Mouse (Mus musculus): ENCODE data around the gene Knl1.

Gene Knl1

GRCm38 (mm10) chr2:119035397-119035745 lies 11.5 kb upstream of the Knl1 start:
- no peak for DNase-seq (ENCODE audit: low spot score in 2 of 2)

- DNase-seq (ENCODE audit: low spot score in 2 of 2), result no peak
These were observed 6.0 kb upstream of the Knl1 start for GRCm38 (mm10) chr2:119040882-119041281.

GRCm38 (mm10) chr2:119045163-119045562 lies 1.8 kb upstream of the Knl1 start:
- no peak for DNase-seq (ENCODE audit: low spot score in 2 of 2)

- DNase-seq (ENCODE audit: low spot score in 2 of 2), result no peak
These were observed 930 bp downstream of the Knl1 start for GRCm38 (mm10) chr2:119047849-119048248.

- no peak for DNase-seq (ENCODE audit: low spot score in 2 of 2)
These were observed 3.3 kb downstream of the Knl1 start for GRCm38 (mm10) chr2:119050132-119050650.

DNA sequence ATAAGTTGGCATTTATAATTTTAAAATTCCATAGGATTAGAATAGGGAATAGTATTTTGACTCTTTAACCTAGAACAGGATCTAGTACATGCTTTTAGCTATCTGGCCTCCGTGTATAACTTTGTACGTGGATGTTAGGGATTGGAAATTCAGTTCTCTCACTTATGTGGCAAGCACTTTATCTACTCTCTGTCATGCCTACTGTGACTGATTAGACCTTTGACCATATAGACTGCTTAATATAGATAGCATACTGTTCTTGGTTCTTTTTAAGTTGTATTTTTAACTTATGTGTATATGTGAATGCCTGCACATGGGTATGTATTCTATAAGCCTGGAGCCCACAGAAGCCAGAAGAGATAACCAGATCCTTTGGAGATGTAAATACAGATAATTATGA lies 13.2 kb downstream of the Knl1 start:
- no peak for DNase-seq (ENCODE audit: low spot score in 2 of 2)

DNA sequence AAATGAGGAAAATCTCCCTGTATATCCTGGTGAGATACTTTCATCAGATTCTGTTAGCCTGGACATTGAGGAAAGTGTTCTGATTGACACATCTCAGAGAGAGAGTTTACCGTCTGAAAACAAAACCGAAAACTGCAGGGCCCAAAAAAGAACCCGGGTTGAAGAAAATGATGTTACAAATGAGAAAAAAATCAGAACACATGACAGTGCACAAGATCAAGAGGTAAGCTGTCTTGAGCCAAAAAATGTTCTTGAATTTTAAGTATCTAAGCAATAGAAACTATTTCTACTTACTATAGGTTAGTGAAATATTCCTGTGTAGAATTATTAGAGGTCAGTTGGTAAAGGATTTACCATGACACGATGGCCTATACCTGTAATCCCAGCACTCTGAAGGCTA lies 25.5 kb downstream of the Knl1 start:
- DNase-seq (ENCODE audit: low spot score in 2 of 2), result no peak

GRCm38 (mm10) chr2:119086156-119086555 lies 39.2 kb downstream of the Knl1 start:
- DNase-seq (ENCODE audit: low spot score in 2 of 2), result no peak

DNA sequence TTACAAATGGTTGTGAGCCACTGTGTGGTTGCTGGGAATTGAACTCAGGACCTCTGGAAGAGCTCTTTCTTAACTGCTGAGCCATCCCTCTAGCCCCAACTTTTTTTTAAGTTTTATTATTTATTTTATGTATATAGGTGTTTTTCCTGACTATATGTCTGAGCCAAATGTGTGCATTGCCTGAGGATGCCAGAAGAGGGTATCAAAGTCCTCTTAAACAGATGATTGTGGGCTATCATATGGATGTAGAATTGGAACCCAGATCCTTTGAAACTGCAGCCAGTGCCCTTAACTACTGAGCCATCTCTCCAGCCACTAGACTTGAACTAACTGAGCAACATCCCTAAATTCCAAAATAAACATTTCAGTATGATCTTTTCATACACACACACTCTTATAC lies 54.6 kb downstream of the Knl1 start:
- DNase-seq (ENCODE audit: low spot score in 2 of 2), result no peak

GRCm38 (mm10) chr2:119106583-119106982 lies 59.7 kb downstream of the Knl1 start:
- DNase-seq (ENCODE audit: low spot score in 2 of 2), result no peak

GRCm38 (mm10) chr2:119108554-119108953 lies 61.6 kb downstream of the Knl1 start:
- DNase-seq (ENCODE audit: low spot score in 2 of 2), result no peak

GRCm38 (mm10) chr2:119111060-119111459 lies 64.1 kb downstream of the Knl1 start:
- DNase-seq (ENCODE audit: low spot score in 2 of 2), result no peak

- peak; percentile 75 to 83 for DNase-seq (ENCODE audit: low spot score in 2 of 2)
These were observed 65.7 kb downstream of the Knl1 start, which contains the start of gene Rad51 for GRCm38 (mm10) chr2:119112438-119113112. Gene Rad51 (plus strand): TSS chr2:119112793.

- peak in 1 of 2 experiments; percentile 5 for DNase-seq (ENCODE audit: low spot score in 2 of 2)
These were observed 66.4 kb downstream of the Knl1 start for GRCm38 (mm10) chr2:119113121-119113925.

- no peak for DNase-seq (ENCODE audit: low spot score in 2 of 2)
These were observed 89.5 kb downstream of the Knl1 start for GRCm38 (mm10) chr2:119136346-119136898.

DNA sequence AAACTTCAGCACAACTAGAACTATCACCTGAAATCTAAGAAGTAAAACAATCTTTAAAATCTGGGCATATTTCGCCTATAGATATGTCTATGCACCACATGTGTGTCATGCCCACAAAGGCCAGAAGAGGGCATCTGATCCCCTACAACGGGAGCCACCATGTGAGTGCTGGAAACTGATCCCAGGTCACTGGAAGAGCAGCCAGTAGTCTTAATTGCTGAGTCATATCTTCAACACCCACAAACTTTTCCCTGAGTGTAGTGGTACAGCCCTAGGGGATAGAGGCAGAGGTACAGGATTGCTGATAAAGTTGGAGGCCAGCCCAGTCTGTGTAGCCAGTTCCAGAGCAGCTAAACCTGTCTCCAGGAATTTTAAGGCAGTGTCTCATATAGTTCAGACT lies 98.3 kb downstream of the Knl1 start:
- no peak for DNase-seq (ENCODE audit: low spot score in 2 of 2)

GRCm38 (mm10) chr2:119146435-119146834 lies 99.5 kb downstream of the Knl1 start:
- DNase-seq (ENCODE audit: low spot score in 2 of 2), result no peak

- DNase-seq (ENCODE audit: low spot score in 2 of 2), result no peak
These were observed 100.3 kb downstream of the Knl1 start for GRCm38 (mm10) chr2:119147160-119147678.

DNA sequence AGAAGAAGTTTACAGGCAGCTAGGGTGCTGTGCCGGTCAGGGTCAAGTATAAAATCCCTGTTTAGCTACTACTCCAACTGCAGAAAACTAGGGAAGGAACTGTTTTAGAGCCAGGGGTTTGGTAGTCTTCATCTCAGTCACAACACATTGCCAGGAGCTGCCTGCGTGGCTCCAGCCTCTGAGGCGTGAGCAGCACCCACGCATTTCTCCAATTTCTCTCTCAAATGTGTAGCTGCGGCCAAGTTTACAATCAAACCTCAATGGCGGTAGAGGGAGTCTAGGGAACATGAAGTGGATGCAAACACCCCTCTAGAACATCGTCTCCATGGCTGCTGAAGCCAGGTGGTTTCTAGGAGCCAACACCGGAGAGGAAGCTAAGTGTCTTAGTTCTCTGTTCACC lies 100.9 kb downstream of the Knl1 start:
- no peak for DNase-seq (ENCODE audit: low spot score in 2 of 2)

- DNase-seq (ENCODE audit: low spot score in 2 of 2), result no peak
These were observed 105.3 kb downstream of the Knl1 start for GRCm38 (mm10) chr2:119152255-119152654.

DNA sequence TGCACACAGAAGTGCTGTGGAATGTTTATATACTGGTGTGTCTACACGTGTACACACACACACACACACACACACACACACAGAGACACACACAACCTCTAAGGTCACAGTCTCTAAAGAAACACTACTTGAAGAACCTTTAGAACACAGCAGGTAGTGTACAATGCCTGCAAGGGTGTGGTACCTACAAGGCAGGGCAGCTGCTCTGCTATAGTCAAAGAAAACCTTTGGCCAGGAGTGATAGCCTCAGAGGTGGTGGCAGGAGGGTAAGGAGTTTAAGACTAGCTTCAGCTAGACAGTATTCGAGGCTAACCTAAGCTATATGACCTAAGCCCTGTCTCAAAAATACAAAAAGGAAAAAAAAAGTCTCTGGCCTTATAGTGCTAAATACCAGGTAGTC lies 107.8 kb downstream of the Knl1 start:
- DNase-seq (ENCODE audit: low spot score in 2 of 2), result no peak

All from frontal cortex, postnatal 10 days (tissue).